Mouse (Mus musculus) myocyte (in vitro differentiated cells): ENCODE data around the gene Tbx5.

Experiments
- CEBPB ChIP-seq: IDR thresholded peaks from 2 replicates; pipeline ENCODE4 v1.6.1; 2011; ENCODE audit warnings: mild to moderate bottlenecking, moderate library complexity; ENCODE audit not compliant: poor library complexity, insufficient read depth, severe bottlenecking
- E2F4 ChIP-seq: IDR thresholded peaks from one replicate; pipeline ENCODE4 v1.6.1; 2011; ENCODE audit warnings: mild to moderate bottlenecking, control low read depth, moderate library complexity; ENCODE audit not compliant: insufficient read depth
- MAX ChIP-seq: IDR thresholded peaks from one replicate; pipeline ENCODE4 v1.6.1; 2011; ENCODE audit warnings: low read depth, mild to moderate bottlenecking, control low read depth
- MYOD1 ChIP-seq, 3 experiments: IDR thresholded peaks; one replicate each; pipeline ENCODE4 v1.6.1; 2011; ENCODE audit warnings: control low read depth in 2 of 3, low read depth in 2 of 3, mild to moderate bottlenecking in 2 of 3, moderate library complexity in 1 of 3; ENCODE audit not compliant: insufficient read length in 2 of 3, control insufficient read depth in 1 of 3
- MYOG ChIP-seq, 3 experiments: IDR thresholded peaks; one replicate each; pipeline ENCODE4 v1.6.1; 2011; ENCODE audit warnings: control low read depth in 2 of 3, low read depth in 2 of 3, mild to moderate bottlenecking in 2 of 3; ENCODE audit not compliant: insufficient read length in 2 of 3, control insufficient read depth in 1 of 3, insufficient read depth in 1 of 3
- POLR2A ChIP-seq: IDR thresholded peaks from one replicate; pipeline ENCODE4 v1.6.1; 2011; ENCODE audit warnings: low read depth, mild to moderate bottlenecking, control low read depth, moderate library complexity; ENCODE audit not compliant: insufficient read length
- POLR2AphosphoS2 ChIP-seq: IDR thresholded peaks from one replicate; pipeline ENCODE4 v1.6.1; 2011; ENCODE audit warnings: low read depth, control low read depth; ENCODE audit not compliant: insufficient read length
- REST ChIP-seq: IDR thresholded peaks from one replicate; pipeline ENCODE4 v1.6.1; 2011; ENCODE audit warnings: mild to moderate bottlenecking, control low read depth, moderate library complexity; ENCODE audit not compliant: insufficient read depth, insufficient read length
- SRF ChIP-seq: IDR thresholded peaks from one replicate; pipeline ENCODE4 v1.6.1; 2011; ENCODE audit warnings: low read depth; ENCODE audit not compliant: control insufficient read depth, insufficient read length
- TCF12 ChIP-seq: IDR thresholded peaks from one replicate; pipeline ENCODE4 v1.6.1; 2011; ENCODE audit warnings: mild to moderate bottlenecking, control low read depth; ENCODE audit not compliant: poor library complexity, insufficient read depth, severe bottlenecking
- USF1 ChIP-seq: IDR thresholded peaks from one replicate; pipeline ENCODE4 v1.6.1; 2011; ENCODE audit warnings: low read depth, mild to moderate bottlenecking, control low read depth, moderate library complexity

- TF ChIP-seq MYOG (IDR thresholded peaks at IDR 0.05; ENCODE audit: control insufficient read depth in 1 of 3, insufficient read depth in 1 of 3, insufficient read length in 2 of 3, low read depth in 2 of 3) (no peak), POLR2A (no peak), MAX (no peak), MYOD1 (IDR thresholded peaks at IDR 0.05; ENCODE audit: control insufficient read depth in 1 of 3, insufficient read length in 2 of 3, low read depth in 2 of 3) (no peak), TCF12 (no peak), USF1 (no peak), E2F4 (no peak), CEBPB (no peak), POLR2AphosphoS2 (no peak), REST (no peak), SRF (no peak)
These were observed 35.5 kb downstream of the Tbx5 start for GRCm38 (mm10) chr5:119867986-119868385.
